Mouse (Mus musculus): ENCODE data around the gene Erbb4. TPM values are rescaled to one million over a fixed set of nuclear protein-coding genes. Genes with fewer than 3 reads are reported as not detected.

The Erbb4 gene
- polyA plus RNA-seq, 1 experiment from 2014 or later: 13.8 TPM

GRCm38 (mm10) chr1:69093052-69093451, 14.8 kb downstream of the Erbb4 start:
- Histone ChIP-seq H3K4me3 (ENCODE audit: control insufficient read depth in 1 of 2, insufficient read depth in 1 of 2, low read depth in 1 of 2, low read length in 2 of 2) (no peak overlapping the region), H3K36me3 (ENCODE audit: control insufficient read depth, insufficient read depth, low read length) (no peaks in the 10 kb centered on the region), H3K27ac (replicated peaks in 1 of 2; ENCODE audit: control insufficient read depth in 1 of 2, insufficient read depth in 1 of 2, low read depth in 2 of 2, low read length in 2 of 2) (no peak overlapping the region), H3K27me3 (ENCODE audit: control insufficient read depth, insufficient read depth, low read length) (no peaks in the 10 kb centered on the region), H3K4me2 (ENCODE audit: low read length) (no peak overlapping the region), H3K4me1 (ENCODE audit: control insufficient read depth in 2 of 2, insufficient read depth in 2 of 2, low read length in 2 of 2) (peaks cover 0 to 9% of the 10 kb centered on the region in 2 experiments; a peak in 1 of 4 replicates), H3K9ac (ENCODE audit: low read length) (no peak overlapping the region), H3K9me3 (ENCODE audit: control insufficient read depth, low read length) (no peaks in the 10 kb centered on the region)
- ATAC-seq (ENCODE audit: insufficient number of reproducible peaks, insufficient read depth, low FRiP score, low read depth): no peak
- 41% methylated on average over 3 of the region's 3 CpGs for WGBS

- Histone ChIP-seq H3K4me3 (ENCODE audit: control insufficient read depth in 1 of 2, insufficient read depth in 1 of 2, low read depth in 1 of 2, low read length in 2 of 2) (no peak overlapping the region), H3K36me3 (ENCODE audit: control insufficient read depth, insufficient read depth, low read length) (no peaks in the 10 kb centered on the region), H3K4me1 (ENCODE audit: control insufficient read depth in 2 of 2, insufficient read depth in 2 of 2, low read length in 2 of 2) (peaks cover 0 to 17% of the 10 kb centered on the region in 2 experiments; a peak in 1 of 4 replicates), H3K27me3 (ENCODE audit: control insufficient read depth, insufficient read depth, low read length) (no peaks in the 10 kb centered on the region), H3K4me2 (ENCODE audit: low read length) (no peak overlapping the region), H3K9ac (ENCODE audit: low read length) (no peak overlapping the region), H3K9me3 (ENCODE audit: control insufficient read depth, low read length) (no peaks in the 10 kb centered on the region), H3K27ac (replicated peaks in 1 of 2; ENCODE audit: control insufficient read depth in 1 of 2, insufficient read depth in 1 of 2, low read depth in 2 of 2, low read length in 2 of 2) (no peak overlapping the region)
- ATAC-seq (ENCODE audit: insufficient number of reproducible peaks, insufficient read depth, low FRiP score, low read depth): no peak
- 56% methylated on average over 1 of the region's 1 CpGs for WGBS
Measured at GRCm38 (mm10) chr1:69089331-69089730, 18.5 kb downstream of the Erbb4 start.

GRCm38 (mm10) chr1:69085753-69086152, 22.1 kb downstream of the Erbb4 start:
- Histone ChIP-seq H3K4me3 (ENCODE audit: control insufficient read depth in 1 of 2, insufficient read depth in 1 of 2, low read depth in 1 of 2, low read length in 2 of 2) (peak overlapping the region; percentile 23 to 33; a peak in 3 of 4 replicates), H3K4me2 (ENCODE audit: low read length) (peak overlapping the region; percentile 62), H3K9me3 (ENCODE audit: control insufficient read depth, low read length) (no peaks in the 10 kb centered on the region), H3K36me3 (ENCODE audit: control insufficient read depth, insufficient read depth, low read length) (no peaks in the 10 kb centered on the region), H3K27me3 (ENCODE audit: control insufficient read depth, insufficient read depth, low read length) (no peaks in the 10 kb centered on the region), H3K9ac (ENCODE audit: low read length) (peak overlapping the region; percentile 59), H3K4me1 (ENCODE audit: control insufficient read depth in 2 of 2, insufficient read depth in 2 of 2, low read length in 2 of 2) (peaks cover 0 to 23% of the 10 kb centered on the region in 2 experiments; a peak in 2 of 4 replicates), H3K27ac (replicated peaks in 1 of 2; ENCODE audit: control insufficient read depth in 1 of 2, insufficient read depth in 1 of 2, low read depth in 2 of 2, low read length in 2 of 2) (peak overlapping the region; percentile 91 to 93)
- no peak for ATAC-seq (ENCODE audit: insufficient number of reproducible peaks, insufficient read depth, low FRiP score, low read depth)
- WGBS: 19% methylated on average over 6 of the region's 6 CpGs

- Histone ChIP-seq H3K4me1 (ENCODE audit: control insufficient read depth in 2 of 2, insufficient read depth in 2 of 2, low read length in 2 of 2) (peaks cover 0 to 4% of the 10 kb centered on the region in 2 experiments; a peak in 1 of 4 replicates), H3K36me3 (ENCODE audit: control insufficient read depth, insufficient read depth, low read length) (no peaks in the 10 kb centered on the region), H3K27ac (replicated peaks in 1 of 2; ENCODE audit: control insufficient read depth in 1 of 2, insufficient read depth in 1 of 2, low read depth in 2 of 2, low read length in 2 of 2) (no peak overlapping the region), H3K9me3 (ENCODE audit: control insufficient read depth, low read length) (no peaks in the 10 kb centered on the region), H3K27me3 (ENCODE audit: control insufficient read depth, insufficient read depth, low read length) (no peaks in the 10 kb centered on the region), H3K4me2 (ENCODE audit: low read length) (no peak overlapping the region), H3K4me3 (ENCODE audit: control insufficient read depth in 1 of 2, insufficient read depth in 1 of 2, low read depth in 1 of 2, low read length in 2 of 2) (no peak overlapping the region), H3K9ac (ENCODE audit: low read length) (no peak overlapping the region)
- WGBS: 89% methylated on average over 4 of the region's 4 CpGs
- ATAC-seq (ENCODE audit: insufficient number of reproducible peaks, insufficient read depth, low FRiP score, low read depth): no peak
Measured at GRCm38 (mm10) chr1:69048918-69049317, 58.9 kb downstream of the Erbb4 start.

GRCm38 (mm10) chr1:69046228-69046978, 61.5 kb downstream of the Erbb4 start:
- Histone ChIP-seq H3K9ac (ENCODE audit: low read length) (no peak overlapping the region), H3K4me3 (ENCODE audit: control insufficient read depth in 1 of 2, insufficient read depth in 1 of 2, low read depth in 1 of 2, low read length in 2 of 2) (no peak overlapping the region), H3K36me3 (ENCODE audit: control insufficient read depth, insufficient read depth, low read length) (no peaks in the 10 kb centered on the region), H3K4me2 (ENCODE audit: low read length) (no peak overlapping the region), H3K27ac (replicated peaks in 1 of 2; ENCODE audit: control insufficient read depth in 1 of 2, insufficient read depth in 1 of 2, low read depth in 2 of 2, low read length in 2 of 2) (no peak overlapping the region), H3K27me3 (ENCODE audit: control insufficient read depth, insufficient read depth, low read length) (no peaks in the 10 kb centered on the region), H3K9me3 (ENCODE audit: control insufficient read depth, low read length) (no peaks in the 10 kb centered on the region), H3K4me1 (ENCODE audit: control insufficient read depth in 2 of 2, insufficient read depth in 2 of 2, low read length in 2 of 2) (peaks cover 0 to 4% of the 10 kb centered on the region in 2 experiments; a peak in 1 of 4 replicates)
- ATAC-seq (ENCODE audit: insufficient number of reproducible peaks, insufficient read depth, low FRiP score, low read depth): no peak
- 84% methylated on average over 11 of the region's 11 CpGs for WGBS

GRCm38 (mm10) chr1:69027816-69028215, 80.0 kb downstream of the Erbb4 start:
- Histone ChIP-seq H3K9me3 (ENCODE audit: control insufficient read depth, low read length) (no peaks in the 10 kb centered on the region), H3K9ac (ENCODE audit: low read length) (no peak overlapping the region), H3K27me3 (ENCODE audit: control insufficient read depth, insufficient read depth, low read length) (no peaks in the 10 kb centered on the region), H3K4me3 (ENCODE audit: control insufficient read depth in 1 of 2, insufficient read depth in 1 of 2, low read depth in 1 of 2, low read length in 2 of 2) (no peak overlapping the region), H3K27ac (replicated peaks in 1 of 2; ENCODE audit: control insufficient read depth in 1 of 2, insufficient read depth in 1 of 2, low read depth in 2 of 2, low read length in 2 of 2) (no peak overlapping the region), H3K4me2 (ENCODE audit: low read length) (no peak overlapping the region), H3K36me3 (ENCODE audit: control insufficient read depth, insufficient read depth, low read length) (no peaks in the 10 kb centered on the region), H3K4me1 (ENCODE audit: control insufficient read depth in 2 of 2, insufficient read depth in 2 of 2, low read length in 2 of 2) (peaks cover 0 to 17% of the 10 kb centered on the region in 2 experiments; a peak in 1 of 4 replicates)
- 41% methylated on average over 5 of the region's 5 CpGs for WGBS
- ATAC-seq (ENCODE audit: insufficient number of reproducible peaks, insufficient read depth, low FRiP score, low read depth): no peak

- H3K4me2 ChIP-seq (ENCODE audit: low read length): peak overlapping the region; percentile 49
- H3K9me3 ChIP-seq (ENCODE audit: control insufficient read depth, low read length): no peaks in the 10 kb centered on the region
- peak overlapping the region; percentile 66 to 86 for H3K27ac ChIP-seq (replicated peaks in 1 of 2; ENCODE audit: control insufficient read depth in 1 of 2, insufficient read depth in 1 of 2, low read depth in 2 of 2, low read length in 2 of 2)
- no peak overlapping the region for H3K9ac ChIP-seq (ENCODE audit: low read length)
- WGBS: 9% methylated on average over 3 of the region's 3 CpGs
- no peaks in the 10 kb centered on the region for H3K36me3 ChIP-seq (ENCODE audit: control insufficient read depth, insufficient read depth, low read length)
- ATAC-seq (ENCODE audit: insufficient number of reproducible peaks, insufficient read depth, low FRiP score, low read depth): peak; percentile 26; the same call in 1 of the 2 replicates
- H3K27me3 ChIP-seq (ENCODE audit: control insufficient read depth, insufficient read depth, low read length): no peaks in the 10 kb centered on the region
- no peak overlapping the region for H3K4me3 ChIP-seq (ENCODE audit: control insufficient read depth in 1 of 2, insufficient read depth in 1 of 2, low read depth in 1 of 2, low read length in 2 of 2)
- H3K4me1 ChIP-seq (ENCODE audit: control insufficient read depth in 2 of 2, insufficient read depth in 2 of 2, low read length in 2 of 2): peaks cover 0 to 17% of the 10 kb centered on the region in 2 experiments; a peak in 1 of 4 replicates
Measured at GRCm38 (mm10) chr1:69024858-69025257, 83.0 kb downstream of the Erbb4 start.

All from heart, embryonic 14.5 days (tissue).